Mouse (Mus musculus) heart, postnatal 4 days (tissue): ENCODE measurements around the gene Tubal3. TPM values are rescaled to one million over a fixed set of nuclear protein-coding genes. Genes with fewer than 3 reads are reported as not detected.
A peak's percentile ranks its signal among the peaks of the same experiment; 100 is the strongest.
"Not testable (repeated sequence)": the region's sequence is repeated elsewhere in the genome, so short reads cannot be mapped to it uniquely, and the experiment has no call there.

Experiments used
- DNase-seq: peaks from one replicate; pipeline ENCODE4 v3.0.0; 2021
- total RNA-seq, 2 experiments: library from RNA; stranded (reverse); gene quantifications; 2 replicates each; pipeline ENCODE4 v1.2.3; 2021

Gene Tubal3
- not detected for total RNA-seq

DNA sequence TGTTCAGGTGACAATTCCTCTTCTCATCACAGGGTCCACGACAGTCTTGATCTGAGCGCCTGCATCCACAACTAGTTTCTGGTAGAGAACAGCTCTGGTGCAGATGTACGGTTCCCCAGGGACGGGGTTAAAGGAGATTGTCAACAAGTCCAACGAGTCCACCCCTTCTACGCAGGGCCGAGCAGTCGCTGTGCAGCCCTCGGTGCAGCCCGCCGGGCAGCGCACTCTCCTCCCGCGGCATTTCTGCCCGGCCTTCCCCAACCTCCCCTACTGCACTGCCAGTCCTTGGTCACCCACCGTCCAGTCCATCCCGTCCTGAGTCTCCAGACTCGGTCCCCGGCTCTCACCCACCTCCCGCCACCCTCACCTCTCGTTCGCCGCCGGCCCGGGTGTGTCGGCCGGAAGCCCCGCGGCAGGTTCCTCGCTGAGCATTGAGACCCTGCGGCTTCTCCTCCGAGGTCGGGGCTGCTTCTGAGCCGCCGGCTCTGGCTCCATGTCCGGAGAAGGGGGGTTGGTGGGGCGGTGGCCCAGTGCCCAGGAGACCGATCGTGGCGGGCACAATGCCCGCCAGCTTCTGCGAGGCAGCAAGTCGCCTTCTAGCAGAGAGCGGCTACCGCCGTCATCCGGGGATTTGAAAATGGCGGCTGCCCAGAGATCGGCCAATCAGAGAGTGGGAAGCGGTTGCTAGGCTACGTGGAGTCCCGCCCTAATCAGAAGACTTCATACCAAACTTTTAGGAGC, at the start of gene Tubal3, which contains the start of gene Net1:
Tubal3 (plus strand) TSS at position 704 of the 741 bp plus-strand sequence.
Net1 (minus strand) TSS at position 650 of the 741 bp plus-strand sequence.
- DNase-seq: peak; percentile 94

DNA sequence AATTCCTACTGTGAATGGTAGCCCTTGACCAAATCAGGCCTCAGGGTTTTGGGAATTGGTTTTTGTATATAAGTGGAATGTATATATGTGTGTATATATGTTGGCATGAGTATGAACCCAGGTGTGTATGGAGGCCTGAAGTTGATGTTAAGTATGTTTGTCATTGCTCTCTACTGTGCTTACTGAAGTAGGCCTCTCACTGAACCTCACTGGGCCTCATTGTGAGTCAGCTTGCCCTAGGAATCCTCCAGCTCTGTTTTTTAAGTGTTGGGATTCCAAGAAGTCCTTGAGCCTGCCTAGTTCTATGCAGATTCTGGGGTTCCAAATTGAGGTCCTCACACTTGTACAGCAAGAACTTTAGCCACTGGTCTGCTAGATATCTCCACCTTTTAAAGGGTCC, 48.2 kb upstream of the Tubal3 start:
- no peak for DNase-seq

DNA sequence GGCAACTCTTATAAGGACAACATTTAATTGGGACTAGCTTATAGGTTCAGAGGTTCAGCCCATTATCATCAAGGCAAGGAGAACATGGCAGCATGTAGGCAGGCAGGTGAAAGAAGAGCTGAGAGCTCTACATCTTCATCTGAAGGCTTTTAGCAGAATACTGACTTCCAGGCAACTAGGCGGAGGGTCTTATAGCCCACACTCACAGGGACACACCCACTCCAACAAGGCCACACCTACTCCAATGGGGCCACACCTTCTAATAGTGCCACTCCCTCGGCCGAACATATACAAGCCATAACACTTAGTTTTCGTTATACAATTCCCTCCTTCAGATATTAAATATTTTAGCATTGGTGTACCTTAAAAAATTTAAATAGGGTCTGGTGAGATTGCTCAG, 45.2 kb upstream of the Tubal3 start:
- no peak for DNase-seq

DNA sequence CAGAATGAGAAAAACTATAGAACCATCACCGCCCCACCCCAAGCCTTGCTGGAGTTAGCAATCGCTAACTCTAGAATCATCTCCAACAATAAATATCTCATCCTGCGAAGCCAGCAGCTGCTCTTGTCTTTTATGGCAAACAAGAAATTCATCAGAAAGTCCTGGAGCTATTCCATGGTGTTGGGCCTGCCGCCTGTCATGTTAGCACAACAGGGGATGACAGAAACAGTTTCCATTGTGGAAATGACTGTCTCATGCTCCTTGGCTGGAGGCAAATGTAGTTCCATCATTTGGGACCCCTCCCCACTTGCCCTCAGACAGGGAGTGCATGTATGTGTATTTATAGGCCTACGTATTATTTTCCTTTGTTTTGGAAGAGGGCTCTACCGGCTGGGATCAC, 41.6 kb upstream of the Tubal3 start:
- DNase-seq: no peak

DNA sequence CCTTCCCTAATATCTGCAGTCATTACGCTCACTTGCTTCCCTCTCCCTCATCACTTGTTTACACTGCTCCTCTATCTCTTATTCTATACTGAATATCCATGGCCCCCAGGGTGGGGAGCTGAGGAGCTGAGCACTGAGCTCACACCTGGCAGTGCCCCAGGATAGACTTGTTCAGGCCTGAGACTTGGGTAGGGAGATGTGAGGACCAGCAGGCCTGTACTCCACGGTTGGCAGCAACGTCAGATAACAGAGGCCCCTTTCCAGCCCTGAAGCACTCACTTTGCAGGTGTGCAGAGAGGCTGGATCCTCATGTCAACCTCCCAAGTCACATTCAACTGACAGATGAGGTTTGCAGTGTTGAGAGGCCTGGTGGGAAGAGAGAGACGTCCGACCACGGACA, 40.9 kb upstream of the Tubal3 start:
- no peak for DNase-seq

DNA sequence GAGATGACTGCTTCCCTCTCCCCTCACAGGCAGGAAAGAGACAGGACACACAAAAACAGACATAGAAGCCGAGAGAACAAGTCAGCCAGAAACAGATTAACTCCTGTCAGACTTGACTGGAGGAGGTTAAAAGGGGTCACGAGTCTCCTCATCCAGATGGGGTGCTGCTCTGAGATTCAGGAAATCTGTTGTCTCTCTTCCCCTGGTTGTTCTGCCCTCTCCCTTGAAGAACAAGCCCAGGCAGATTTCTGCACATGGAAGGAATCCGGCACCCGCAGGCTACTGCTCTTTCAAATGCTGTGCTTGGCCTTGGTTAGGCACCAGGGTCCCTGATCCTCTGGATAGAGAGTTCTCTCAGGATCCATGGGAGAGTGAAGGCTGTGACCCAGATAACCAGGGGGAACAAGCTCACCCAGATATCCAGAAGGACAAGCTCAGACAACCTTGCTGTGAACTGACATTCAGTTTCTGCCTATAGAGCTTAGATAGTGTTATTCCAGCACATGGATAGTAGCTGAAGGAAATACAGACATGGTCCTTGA, 40.3 kb upstream of the Tubal3 start:
- DNase-seq: no peak

DNA sequence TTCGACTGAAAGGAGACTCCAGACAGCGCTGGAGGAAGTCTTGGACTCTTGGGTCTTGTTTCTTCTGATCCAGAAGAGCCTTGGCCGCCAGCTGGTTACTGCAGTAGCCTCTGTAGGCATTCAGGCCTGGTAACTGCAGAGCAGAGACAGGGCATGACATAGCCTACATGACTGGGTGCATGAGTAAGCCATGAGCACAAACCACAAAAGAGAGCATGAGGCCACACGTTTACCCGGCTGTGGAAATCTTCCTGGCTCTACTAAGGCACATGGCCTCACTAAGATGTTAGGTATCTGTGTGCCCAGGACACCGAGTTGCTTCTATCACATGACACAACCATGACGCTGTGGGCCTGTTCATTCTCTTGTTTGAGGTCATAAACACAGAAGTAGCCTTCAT, 31.4 kb upstream of the Tubal3 start:
- no peak for DNase-seq

DNA sequence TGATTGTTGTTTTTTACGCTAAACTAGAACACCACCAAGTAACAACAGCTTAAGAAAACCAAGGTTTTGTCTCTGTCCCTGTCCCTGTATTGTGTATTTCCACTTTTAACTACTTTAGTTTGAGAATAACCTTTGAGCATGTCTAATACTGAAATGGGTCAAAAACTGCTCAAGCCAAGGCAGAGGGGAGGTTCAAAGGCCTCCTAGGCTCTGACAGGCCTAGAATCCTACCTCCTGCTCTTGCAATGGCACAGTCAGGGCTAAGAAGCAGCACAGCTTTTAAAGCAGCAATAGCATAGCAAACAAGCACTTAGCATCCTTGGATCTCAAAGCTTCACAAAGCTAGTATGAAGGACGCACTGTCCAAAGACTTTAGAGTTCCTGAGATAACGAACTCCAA, 29.0 kb upstream of the Tubal3 start:
- no peak for DNase-seq

DNA sequence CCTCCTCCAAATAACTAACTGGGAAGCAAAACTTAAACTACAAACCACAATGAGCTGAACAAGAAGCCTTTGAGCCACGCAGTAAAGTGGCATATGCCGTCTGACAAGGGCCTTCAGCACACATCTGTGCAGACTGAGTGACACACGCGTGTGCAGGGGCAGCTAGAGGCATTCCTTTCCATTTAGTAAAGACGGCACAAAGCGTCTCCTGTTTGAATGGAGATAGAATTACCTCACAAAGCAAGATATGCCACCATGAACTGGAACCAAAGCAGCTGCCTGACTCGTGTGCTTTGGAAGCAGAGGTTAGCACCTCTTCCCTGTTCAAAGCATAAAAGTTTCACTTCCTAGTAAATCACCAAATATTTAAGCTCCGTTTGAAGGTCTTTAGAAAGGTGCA, 28.0 kb upstream of the Tubal3 start:
- no peak for DNase-seq

DNA sequence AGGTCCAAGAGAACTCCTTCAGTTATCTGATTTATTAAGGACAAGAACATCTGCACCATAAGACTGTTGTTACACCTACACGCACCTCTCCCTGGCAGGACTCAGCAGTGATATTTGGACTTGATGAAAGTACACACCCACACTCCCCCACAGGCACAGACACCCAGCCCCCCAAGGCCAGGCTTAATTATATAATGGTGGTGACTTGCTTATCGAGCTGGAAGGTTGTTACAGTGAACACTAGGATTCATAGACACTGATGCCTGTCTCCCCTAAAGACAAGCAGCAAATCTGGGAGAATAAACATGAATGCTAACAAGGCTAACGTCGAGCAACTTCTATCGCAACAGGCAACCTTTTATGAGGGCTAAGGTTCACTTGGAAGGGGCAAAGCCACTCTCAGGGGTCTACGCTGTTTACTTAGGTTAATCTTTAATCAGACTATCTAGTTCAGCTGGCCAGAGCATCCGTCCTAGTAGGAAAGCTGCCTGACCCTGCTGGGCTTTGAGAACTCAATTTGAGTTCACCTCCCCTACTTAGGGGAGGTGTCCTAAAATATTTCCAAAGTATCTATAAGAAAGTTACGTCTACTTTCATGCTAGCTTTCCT, 26.5 kb upstream of the Tubal3 start:
- no peak for DNase-seq

DNA sequence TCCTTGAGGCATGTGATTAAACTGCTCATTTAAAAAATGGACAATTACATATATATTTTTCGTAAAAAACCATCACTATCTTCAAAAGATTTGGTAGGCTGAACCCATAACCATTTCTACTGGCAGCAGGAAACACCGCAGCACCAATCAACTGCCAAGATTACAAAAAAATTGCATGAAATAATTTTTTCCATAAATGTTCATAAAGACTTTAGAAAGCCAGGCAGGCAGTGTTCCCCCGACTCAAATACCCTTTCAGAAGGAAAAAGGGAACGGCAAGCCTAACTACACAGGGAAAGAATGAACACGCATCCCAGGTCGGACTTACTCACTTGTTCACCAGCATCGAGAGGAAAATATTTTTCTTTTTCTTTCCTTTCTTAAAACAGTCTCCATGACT, 25.5 kb upstream of the Tubal3 start:
- no peak for DNase-seq

DNA sequence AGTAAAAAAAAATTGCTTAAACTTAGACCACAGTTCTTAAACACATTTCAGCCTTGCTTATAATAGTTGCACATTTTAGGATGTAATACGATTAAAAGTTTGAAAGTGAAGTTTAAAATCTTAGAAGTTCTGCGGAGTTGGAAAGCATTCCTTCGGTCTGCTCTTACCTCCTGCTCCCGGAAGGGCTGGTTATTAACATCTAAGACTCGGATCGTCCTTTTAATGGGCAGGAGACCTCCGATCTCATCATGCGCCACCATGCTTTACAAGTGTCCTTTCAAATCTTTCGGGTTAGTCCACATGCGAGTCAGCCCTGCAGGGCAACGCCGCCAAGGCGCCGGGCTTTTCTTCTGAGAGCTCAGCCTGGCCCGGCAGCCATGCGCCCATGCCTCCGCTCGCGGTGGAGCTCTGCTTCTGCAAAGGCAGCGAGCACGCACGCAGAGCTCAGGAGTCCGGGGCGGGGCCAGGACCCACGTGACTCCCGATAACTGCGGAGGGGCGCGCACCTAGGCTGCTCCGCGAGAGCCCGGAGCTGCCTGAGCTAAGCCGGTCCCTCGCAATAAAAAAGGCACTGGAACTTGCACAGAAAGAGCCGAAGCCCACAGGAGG, 24.8 kb upstream of the Tubal3 start:
- DNase-seq: peak; percentile 90

DNA sequence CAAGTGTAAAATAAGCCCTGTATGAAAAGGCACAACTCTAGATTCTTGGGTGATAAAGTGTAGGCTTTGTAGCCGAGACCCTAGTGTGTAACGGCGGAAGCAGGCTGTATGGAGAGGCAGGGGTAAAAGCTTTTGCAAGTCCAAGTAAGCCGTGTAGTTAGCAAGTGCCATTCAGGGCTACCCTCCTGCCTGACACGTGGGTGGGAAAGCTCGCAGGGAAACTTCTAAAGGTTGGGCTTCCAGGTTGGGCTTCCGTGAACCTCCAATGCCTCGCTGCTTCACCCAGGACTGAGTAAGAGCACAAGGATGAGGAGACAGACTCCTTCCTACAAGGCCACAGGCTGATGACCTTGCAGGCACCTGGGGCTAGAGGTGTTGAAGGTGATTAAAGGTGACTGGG, 23.5 kb upstream of the Tubal3 start:
- DNase-seq: no peak

DNA sequence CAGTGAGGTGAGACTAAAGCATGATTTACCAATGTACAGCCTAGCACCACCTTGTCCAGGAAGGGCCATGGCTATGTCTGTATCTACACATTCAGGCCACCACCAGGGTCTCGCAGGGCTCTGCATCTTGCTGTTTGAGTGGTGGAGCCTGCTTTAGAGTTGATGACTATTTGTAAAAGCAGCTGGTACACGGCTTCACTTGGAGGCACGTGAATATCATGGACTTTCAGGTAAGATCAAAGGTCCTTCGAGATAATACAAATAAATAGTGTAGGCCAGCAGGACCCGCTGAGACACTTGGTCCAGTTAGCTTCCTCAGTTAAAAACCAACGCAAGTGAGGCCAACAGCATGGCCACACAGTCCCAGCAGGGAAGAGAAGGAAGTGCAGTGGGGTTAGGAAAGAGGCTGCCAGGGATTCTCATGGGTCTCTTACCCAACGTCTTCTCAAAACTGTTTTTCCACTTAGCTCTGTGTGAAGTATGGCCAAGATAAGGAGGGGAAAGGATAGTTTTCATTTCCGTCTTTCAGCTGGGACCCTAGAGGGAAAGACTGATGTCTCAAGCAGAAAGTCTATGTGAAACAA, 22.6 kb upstream of the Tubal3 start:
- DNase-seq: no peak

DNA sequence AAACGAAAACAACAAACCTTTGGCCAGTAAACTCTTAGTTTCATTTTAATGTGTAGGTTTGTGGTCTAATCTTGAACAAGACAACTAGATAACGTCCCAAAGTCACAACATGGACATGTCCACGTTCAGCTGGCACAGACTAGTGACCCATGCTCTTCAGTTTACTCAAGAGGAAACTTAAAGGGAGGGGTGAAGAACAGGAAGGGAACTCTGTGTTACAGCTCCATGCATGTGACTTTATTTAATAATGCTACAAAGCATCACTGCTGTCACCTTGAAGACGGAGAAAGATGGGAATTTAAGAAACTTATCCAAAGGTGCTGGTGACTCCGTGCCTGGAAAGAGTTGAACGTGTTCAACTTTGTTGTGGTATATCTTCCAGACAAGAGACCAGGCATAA, 22.0 kb upstream of the Tubal3 start:
- DNase-seq: no peak

DNA sequence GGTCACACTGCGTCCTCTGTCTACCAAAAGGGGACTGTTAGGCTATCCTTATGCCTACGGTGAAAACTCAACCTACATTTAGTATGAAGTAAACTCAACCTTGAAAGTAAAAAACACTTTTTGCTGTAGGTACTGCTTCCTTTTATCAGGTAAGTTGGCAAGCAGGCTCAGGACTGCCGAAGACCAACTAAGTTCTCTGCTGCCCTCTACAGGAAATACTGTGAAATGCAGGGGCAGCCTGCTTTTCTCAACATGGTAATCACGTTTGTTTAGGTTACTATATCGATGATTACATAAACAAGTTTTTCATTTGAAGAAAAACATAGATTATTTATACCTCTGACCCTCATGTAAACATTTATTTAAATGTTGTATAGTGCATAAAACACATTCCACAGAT, 21.2 kb upstream of the Tubal3 start:
- DNase-seq: peak; percentile 80

DNA sequence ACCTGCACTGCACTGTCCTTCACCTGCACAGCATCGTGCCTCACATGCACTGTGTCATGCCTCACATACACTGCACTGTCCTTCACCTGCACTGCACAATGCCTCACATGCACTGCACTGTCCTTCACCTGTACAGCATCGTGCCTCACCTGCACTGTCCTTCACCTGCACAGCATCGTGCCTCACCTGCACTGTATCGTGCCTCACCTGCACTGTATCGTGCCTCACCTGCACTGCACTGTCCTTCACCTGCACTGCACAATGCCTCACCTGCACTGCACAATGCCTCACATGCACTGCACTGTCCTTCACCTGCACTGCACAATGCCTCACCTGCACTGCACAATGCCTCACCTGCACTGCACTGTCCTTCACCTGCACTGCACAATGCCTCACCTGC, 19.9 kb upstream of the Tubal3 start:
- not testable (repeated sequence) for DNase-seq

DNA sequence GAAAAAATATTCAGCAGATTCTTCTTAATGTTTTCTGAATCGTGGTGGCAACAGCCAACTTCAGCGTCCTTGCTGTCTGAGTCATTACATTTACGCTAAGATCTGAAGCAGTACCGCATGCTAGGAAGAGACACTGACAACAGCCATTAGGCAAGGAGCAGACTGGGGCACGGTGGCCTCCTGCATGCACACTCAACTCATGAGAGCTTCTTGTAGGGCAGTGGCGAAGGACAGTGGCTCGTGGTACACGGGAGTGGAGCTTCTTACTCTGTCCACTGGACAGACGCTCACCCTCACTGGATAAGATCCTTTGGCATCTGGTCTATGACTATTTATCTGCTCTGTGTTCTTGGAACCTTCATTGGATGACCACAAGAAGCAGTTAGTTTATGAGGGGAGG, 18.8 kb upstream of the Tubal3 start:
- no peak for DNase-seq

DNA sequence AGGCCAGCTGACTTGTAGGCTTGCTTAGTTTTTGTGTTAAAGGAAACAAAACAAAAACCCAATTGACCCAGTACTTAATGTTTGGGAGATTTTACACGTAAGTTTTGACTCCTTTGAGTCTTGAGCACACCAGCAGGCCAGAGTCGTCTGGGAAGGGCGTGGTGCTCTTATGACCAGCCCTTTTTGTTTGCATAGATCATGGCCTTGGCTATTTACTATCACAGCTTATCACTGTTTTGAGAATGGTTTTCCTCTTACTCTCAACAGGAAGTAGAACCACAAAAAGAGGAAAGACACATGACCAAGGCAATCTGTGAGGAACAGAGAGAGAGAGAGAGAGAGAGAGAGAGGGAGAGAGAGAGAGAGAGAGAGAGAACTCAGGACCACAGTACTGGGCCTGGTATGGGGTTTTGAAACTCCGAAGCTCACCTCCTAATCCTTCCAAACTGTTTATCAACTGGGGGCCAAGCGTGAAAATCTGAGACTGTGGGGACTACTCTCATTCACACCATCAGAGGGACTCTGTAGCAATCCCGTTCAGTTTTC, 10.8 kb upstream of the Tubal3 start:
- DNase-seq: no peak

DNA sequence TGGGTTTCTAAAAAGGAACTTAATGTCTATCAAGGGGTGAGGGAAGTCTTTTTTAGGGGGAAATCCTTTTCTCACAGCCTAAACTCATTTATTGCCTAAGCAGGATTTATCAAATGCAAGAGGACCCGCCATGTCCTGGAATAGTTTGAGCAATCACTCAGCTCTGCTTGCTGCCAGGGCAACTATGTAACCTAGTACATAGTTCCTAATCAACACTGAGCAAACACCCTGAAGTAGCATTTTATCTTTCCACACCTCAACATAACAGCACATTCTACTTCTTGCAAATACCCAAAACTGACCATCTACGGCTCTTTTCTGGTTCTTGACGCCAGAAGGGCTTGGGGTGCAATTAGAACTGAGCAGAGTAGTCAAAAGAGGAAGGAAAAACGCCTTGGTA, 9.8 kb upstream of the Tubal3 start:
- DNase-seq: no peak

DNA sequence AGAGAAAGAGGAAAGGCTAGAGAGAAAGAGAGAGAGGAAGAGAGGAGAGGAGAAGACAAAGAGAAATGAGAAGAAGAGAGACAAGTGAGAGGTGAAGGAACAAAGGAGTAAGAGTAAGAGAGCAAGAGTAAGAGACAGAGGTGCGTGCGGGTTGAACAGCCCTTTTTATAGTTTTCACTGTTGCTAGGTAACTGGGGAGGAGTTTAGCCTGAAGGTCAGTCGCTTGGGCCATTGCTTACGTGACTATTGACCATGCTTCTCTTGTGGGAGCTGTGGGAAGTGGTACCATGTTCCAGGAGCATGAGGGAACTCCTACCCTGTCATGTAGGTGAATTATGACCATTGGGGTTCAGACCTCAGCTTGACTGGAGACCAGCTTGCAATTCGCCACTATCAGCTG, 7.7 kb upstream of the Tubal3 start:
- no peak for DNase-seq

DNA sequence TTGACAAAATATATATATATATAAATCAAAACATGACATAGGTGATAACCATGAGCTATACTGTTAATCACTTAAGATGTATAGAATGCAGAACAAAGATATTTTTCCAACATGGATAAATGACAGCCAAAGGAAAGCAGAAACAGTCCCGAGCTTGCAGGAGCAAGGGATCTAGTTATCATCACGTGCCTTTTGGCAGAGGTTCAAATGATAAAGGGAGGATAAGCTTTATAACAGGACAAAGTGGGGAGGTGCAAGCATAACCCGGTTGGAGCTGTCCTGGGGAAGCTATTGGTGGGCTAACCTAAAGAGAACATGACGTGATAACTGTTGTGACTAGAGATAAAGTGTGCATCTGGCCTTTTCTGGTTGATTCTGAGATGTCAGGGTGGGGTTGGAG, 4.6 kb upstream of the Tubal3 start:
- DNase-seq: no peak

DNA sequence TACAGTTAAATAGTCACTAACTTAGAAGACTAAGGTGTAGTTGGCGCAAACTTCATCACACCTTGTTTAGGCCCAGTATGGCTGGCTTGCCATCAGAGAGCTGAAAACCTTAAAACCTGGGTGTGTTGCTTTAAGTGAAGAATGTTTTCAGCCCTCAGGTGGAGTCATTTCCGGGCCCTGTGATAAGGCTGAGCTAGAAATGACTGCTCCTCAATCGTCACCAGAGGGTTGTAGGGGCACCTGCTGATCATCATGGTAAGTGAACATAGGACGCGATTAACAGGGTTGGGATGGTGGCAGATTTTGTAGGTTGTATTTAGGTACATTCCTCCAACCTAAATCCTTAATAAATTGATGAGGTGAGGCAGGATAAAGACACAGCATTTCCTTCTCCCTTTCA, 6.4 kb downstream of the Tubal3 start:
- DNase-seq: no peak
